Mouse (Mus musculus) lung, postnatal 25 days (tissue): Measurements from ENCODE around the gene Scg2.
A peak's percentile ranks its signal among the peaks of the same experiment; 100 is the strongest.

Experiments
- DNase-seq: peaks from one replicate; pipeline ENCODE4 v3.0.0; 2022; ENCODE audit warnings: low spot score

Gene Scg2

DNA sequence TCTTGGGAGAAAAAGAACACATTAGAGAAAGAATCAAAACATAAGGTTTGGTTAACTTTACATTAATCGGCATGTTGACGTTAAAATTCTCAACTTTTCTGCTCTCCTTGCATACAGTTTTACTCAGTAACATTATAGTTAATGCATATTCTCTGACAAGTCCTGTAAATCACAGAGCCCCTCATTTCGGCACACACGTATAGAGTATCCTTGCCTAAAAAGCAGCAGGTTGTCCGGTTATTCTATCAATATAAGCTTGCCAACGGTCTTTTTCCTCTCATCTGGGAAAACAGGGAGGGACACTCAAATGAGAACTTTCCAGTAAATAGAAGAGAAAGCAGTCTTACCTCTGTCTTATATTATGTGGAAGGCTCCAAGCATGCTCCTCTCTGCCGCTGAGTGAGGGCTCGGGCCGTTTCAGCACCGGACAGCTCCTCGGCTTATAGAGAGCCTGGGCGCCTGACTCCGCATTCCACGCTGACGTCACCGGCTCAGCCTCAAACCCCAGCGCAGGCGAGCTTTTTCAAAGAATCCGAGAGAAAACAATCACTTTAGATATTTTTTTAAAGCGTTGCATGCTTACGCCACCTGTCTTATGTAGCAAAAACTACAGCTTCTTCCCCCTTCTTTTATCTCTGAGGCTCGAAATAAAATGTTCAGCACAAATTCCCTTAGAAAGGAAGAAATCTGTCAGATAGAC, at the start of gene Scg2:
Gene Scg2, minus strand, starts transcription at position 512 of the 700 bp plus-strand sequence.
- DNase-seq: peak; percentile 18

DNA sequence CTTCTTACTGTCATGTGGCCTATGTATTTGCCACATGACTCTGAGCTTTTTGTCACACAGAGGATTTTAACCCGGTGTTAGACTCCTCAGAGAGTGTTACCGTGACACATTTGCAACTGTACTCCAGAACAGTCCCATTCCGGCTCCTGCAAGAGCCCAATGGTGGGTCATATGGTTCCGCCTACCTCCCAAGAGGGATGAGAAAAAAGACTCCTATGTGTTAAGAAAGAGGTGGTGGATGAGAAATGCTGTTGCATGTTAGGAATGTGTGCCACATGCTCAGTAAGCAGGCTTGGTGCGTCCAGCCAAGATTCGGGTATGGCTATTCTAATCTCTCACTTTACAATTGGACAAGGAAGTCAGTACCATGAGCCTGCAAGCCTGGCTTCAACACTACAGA, 45.6 kb upstream of the Scg2 start:
- DNase-seq: no peak

DNA sequence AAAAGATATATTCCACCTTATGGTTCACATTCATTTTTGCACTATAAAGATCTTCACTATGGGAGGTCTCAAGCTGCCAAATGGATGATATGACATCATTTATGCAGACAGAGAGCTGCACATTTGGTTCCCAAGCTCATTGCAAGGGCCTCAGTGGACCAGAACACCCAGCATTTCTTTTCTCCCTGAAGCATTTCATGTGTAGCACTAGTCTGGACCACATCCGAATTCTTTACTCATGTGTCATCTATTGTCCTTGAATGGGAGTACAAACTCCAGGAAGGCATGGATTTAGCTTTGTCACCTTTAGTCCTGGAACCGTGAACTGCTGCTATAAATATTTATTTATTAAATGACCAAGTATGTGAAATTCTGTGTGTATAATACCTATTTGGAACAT, 30.9 kb upstream of the Scg2 start:
- DNase-seq: no peak

DNA sequence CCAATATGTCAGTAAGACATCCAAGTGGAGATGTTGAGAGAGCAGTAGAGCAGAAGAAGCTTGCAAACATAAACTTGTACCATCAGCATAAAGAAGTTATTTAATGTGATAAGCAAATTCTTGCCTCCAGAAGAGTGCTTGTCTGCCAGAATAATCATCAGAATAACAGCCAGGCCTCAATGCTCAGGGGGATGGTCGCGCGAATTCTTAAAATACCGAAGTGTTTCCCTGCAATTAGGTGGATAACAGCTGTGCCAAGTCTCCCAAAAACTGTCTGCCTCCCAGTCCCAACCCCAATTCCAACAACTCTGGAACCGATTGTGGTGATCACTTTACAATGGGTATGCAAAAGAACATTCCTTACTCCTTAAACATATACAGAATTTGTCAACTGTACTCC, 30.0 kb upstream of the Scg2 start:
- no peak for DNase-seq

DNA sequence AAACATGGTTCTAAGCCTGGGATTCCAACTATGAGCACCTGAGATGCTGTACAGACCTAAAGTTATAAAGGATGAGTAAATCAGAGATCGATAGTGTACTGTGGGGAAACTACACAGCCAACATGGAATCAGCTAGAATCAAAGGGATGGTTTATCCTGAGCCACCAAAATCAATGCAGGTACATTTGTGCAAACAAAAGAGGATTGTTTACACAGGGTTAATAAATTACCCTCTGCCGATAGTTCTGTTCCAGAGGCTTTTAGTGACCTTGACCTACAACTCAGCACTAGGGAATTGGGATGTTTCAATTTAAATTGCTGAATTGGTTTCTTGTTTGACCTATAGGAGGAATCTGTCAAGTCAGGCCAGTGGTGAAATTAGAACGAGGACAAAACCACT, 26.7 kb upstream of the Scg2 start:
- no peak for DNase-seq

DNA sequence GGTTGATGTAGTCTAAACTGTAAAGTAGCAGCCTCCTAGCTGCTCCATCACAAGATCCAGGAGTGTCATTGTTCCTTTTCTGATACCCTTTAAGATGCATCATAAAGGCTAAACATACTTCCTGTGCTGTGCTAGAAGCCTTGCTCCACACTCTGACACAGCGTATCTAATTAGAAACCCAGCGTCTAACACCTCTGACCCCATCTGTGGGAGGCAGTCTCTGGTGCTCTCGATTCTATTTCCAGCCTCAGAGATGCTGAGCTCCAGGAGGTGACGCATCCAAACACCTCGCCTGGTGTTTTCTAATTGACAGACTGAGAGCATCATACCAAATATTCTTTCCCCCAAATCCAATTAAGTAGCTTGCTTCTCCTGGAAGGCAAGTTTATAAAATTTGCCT, 18.6 kb upstream of the Scg2 start:
- no peak for DNase-seq

DNA sequence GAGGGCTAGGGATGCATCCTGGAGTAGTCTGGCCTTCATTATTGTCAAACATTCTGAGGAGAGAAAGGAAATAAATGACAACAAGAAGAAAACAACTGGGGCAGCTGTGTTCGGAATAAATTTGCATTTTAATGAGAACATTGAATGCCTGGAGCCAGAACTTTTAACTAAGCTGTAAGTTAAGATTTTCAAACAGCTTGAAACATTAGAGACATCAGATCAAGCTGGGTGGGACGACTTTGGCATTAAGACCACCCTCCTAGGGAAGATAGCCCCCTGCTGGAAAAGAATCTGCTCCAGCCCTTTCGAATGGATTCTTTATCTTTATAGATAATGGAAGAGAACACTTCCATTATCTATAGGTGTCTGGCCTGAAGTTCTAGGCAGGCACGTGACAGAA, 14.2 kb upstream of the Scg2 start:
- DNase-seq: no peak

DNA sequence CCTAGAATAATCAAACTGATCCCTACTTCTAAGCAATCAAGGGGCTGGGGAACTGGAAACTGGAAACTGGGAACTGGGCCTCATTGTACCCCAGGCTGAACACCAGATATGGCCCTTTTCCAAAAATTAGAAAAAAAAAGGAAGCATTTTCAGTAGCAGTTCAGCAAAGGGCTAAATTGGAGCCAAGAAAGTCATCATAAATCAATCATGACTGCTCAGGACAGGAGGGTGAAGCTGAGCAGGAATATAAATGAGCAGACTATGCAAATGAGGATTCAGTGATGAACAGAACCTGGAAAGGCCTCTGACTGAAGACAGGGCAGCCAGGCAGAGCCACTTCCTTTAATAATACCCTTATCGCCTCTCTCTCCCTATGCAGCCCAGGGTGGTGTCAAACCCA, 12.4 kb upstream of the Scg2 start:
- no peak for DNase-seq

DNA sequence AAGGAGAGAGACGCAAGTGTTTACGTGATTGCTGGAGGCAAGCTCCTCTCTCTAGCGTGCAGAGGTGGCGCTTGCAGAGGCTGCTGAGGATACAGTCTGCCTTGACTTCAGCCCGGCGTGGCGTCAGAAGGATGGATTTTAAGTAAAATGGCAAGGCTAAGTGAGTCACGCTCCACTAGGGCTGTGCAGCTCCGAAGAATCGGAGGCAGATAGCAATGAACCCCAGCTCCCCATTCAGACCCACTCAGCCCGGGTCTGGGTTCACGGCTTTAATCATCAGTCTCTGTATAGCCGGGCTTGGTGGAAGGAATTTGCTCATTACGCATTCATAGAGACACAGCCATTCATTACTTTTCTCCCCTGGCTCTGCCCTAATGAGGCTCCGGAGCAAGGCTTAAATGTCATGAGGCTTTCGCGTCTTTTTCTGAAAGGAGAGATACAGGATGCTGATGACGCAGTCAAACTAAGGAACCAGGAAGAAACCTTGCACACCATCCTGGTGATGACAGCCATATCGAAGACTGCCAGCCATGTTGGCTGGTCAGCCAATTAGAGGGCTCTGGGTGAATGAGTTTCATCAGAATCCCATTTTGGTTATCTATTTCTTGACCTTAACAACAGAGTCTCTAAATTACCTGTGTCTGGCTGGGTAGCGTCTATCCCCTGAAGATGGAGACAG, 10.6 kb upstream of the Scg2 start:
- DNase-seq: no peak

DNA sequence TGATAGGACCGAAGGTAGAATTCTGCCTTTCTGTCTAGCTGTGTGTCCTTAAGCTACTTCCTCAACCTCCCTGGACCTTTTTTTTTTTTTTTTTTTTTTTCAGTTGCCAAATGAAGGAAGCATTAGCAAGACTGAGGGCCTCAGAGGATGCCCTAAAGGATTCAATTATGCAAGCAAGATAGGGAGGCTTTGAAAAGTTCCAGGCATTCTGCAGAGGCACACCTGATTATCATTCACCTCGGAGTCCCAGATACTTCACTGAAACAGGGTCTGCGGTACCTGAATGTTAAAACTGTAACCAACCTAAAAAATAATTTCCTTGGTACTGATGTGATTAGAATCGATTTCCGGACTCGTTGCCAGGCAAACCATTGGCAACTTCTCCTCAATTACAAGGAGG, 10.0 kb upstream of the Scg2 start:
- DNase-seq: no peak

DNA sequence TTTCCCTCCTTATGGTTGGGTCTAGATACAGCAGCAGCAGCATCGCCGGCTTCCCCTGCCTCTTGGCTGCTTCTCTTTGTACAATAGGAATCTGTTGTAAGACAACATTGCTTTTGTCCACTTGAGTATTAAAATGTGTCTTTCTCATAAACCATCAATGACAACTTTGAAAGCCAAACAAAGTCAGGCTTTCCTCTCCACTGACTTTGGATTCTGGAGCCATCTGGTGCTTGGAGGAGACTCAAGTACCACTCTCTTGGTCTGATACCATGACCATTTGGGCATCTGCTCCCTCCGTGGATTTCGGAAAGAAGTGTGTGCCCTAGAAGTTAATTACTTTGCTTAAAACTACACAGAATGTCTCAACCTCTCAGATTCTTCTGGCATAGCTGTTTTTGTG, 5.7 kb upstream of the Scg2 start:
- no peak for DNase-seq

DNA sequence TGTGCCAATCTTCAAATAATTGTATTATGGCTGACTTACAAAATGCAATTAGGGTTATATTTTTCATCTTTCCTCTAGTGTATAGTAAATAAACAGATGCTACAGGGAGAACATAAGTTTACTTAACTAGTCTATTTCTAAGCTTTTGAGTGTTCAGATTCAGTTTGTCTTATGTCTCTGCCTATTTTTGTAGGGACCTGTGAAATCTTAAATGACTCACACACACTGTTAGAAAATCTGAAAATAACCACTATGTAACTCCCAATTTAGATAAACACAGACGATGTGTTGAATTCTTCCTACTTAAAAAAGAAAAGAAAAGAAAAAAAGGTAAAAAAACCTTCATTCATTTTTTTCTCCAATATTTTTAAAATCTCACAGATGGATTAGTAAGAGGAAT, 2.2 kb downstream of the Scg2 start:
- no peak for DNase-seq

DNA sequence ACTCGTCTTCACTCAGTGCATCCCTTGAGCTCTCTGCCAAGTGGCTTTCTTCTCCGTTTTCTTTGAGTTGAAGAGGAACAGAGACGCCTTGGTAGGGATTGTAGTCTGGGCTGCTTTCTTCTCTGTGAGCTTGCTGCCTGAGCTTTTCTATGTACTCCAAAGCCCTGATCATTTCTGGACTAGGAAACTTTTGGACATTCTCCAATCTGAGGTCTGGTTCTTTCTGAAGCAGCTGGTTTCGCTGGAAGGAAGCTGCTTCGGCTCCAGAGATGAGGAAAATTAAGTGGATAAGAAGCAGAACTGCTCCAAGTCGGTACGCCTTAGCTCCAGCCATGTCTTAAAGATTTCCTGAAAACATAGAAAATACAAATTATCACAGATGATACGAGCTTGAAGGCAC, 3.2 kb downstream of the Scg2 start:
- no peak for DNase-seq

DNA sequence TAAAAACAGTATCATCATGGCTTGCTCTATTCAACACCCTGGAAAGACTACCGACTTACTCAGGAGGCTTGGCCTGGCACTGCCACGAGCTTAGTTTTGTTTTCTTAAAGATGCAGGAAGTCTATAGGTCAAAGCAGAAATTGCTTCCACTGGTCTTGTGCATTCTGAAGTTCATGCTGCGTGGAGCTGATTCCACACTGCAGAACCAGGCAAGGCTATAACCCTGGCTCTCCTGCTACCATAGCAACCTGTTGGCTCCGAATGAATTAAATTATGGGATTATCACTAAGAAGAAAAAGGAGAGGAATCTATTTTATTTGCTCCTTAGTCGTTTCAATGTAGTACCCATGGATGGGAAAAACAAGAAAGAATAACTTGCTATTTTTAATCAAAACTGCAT, 10.9 kb downstream of the Scg2 start:
- DNase-seq: no peak

DNA sequence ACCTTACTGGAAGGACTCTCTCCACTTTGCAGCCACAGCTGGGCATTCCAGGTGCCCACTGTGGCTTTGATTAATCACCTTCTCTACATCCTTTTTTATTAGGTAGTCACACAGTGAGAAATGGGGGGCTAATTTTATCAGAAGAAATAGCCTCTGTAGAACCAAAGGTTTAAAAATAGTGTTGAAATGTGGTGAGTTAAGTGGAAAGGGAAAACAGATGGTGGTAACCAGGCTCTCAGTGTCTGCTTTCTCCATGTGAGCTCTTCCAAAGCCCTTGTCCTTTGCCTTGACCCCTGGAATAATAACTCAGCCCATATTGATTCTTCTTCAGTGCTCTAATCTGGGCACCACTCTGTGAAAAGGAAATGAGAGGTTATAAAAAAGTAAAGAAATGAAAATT, 24.4 kb downstream of the Scg2 start:
- DNase-seq: no peak

DNA sequence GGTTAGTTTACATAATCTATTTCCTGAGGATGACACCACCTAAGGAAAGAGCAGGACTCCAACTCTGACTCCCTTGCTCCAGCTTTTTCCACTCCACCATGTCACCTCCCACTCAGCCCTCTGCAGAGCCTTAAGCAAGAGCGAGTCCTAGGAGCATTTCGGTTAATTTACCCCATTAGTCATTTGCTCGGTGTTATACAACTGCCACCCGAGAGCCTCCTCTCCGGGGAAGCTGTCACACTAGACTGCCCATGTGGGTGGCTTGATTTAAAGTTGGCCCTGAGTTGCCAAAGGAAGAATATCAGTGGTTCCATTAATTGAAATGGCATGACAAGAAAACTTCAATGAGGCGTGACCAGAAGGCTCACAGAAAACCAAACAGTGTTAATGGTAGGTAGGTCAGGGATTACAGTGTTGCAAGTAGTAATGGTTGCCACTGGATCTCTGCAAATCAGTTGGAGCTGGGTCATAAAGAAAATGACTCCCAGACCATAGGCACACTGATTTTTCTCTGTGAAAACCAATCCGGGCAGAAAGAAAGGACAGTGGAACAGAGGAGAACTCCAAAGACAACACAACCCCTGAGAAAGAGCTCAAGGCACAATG, 33.5 kb downstream of the Scg2 start:
- DNase-seq: no peak

DNA sequence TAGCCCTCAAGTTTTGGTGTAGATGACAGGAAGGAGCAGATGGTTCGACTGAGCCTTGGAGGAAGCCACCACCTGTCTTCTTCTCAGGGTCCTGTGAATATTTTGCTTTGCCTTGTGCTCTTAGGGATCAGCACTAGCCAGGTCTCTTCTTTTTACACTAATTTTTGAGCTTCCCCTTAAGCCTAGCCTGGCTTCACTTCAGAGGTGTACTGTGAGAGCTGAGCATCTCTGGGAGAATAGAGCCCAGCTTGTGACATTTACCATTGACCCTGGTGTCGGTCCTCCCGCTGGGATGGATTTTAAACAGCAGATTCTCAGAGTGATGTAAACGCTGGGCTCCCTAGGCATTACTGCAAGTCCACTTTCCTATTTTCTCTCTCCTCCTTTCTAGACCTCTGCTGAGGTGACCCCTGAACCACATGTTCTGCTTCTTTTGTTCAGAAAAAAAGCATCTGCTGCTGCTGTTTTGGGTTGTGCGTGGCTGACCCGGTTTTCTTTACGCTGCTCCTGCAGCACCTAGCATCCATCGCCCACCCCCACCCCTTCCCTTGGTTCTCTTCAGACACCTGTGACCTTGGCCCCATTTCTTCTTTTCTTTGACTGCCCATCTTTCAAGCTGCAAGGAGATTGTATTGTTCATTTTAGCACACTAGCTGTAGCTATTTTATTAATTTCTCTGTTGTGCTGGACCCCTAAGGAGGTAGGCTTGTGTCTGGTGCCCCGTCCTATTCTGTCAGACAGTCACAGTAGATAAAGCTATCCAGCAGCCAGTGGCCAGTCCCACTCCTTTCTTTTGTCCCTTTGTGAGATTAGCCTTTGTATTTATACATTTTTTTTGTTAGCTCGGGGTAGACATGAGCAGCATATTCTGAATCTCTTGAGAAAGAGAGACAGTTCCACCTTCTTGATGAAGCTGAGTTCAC, 38.6 kb downstream of the Scg2 start:
- DNase-seq: no peak

DNA sequence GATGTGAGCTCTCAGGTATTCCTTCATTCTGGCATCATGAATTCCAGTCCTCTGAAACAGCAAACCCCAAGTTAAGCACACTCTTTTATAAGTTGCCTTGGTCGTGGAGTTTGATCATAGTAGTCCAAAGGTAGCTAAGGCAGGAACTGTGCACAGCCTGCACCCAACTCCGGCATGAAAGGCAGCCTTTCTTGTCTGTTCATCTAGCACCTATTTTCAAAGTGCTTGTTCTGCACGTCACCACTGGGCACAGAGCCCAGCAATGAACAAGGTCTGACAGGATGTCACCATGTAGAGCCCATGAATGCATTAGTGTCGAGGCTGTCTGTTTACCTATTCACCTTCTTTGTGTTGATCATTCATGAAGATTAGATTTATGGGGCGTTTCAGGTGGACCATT, 39.6 kb downstream of the Scg2 start:
- DNase-seq: no peak
